Mouse (Mus musculus) ovary, adult 10 weeks (tissue): ENCODE data around the gene Tiam2. TPM values are rescaled to one million over a fixed set of nuclear protein-coding genes. Genes with fewer than 3 reads are reported as not detected.

ENCODE experiments used
- polyA plus RNA-seq: library from polyadenylated mRNA; stranded (reverse); fragments of 350-450 nt; fragmentation: Illumina TruSeq; extraction: RNeasy Lipid Tissue Mini Kit (QIAGEN cat#74804); gene quantifications from one replicate; pipeline ENCODE4 v1.2.3, GENCODE M21; 2014

The Tiam2 gene
- polyA plus RNA-seq, result 5.5 TPM

GRCm38 (mm10) chr17:3326148-3326902, at the start of gene Tiam2:
TSS of gene Tiam2 (plus strand) at chr17:3326573.

GRCm38 (mm10) chr17:3532254-3532653, 205.9 kb downstream of the Tiam2 start, which contains the start of gene Cldn20:
TSS of gene Cldn20 (plus strand) at chr17:3532554.

DNA sequence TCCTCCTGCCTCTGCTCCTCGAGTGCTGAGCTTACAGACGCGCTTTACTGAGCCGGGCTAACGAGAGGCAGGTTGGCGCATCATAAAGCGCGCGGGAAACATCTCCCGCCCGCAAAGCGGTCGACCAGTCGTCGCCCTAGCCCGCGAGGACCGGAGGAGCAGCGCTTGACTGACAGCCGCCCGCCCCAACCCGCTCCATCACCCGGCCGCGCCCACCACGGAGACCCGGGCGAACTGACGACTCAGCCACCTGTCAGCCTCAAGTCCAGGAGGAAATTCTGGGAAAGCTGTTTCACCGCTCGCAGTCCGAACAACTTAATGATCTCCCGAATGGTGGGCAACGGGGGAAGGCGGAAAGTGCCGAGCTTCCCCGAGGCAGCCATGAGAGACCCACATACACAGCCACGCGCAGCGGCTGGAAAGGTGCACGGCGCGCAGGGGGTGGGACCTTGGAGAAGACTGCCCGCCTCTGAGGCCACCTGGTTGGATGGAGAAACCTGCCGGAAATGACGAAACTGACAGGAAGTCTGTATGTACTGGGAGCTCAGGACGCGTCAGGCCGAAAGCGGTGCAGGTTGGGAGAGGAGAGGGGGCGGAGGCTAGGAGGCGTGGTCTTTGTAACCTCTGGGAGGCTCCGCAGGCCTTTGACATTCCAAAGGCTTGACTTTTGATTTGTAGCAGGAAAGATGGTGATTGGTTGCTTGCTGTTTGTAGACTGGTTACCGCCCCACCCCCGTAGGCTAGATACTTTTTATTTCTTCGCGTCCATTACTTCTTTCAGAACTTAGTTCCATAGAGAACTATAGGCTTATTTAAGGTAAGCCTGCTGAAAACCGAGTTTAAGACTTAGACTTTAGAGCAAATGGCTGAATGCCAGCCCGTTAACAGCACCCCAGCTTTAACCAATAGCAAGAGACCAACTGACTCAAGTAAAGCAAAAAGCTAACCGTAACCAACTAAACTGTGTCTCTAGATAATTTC, 231.2 kb downstream of the Tiam2 start, which contains the start of gene Tfb1m:
Gene Tfb1m (minus strand): TSS at position 451 of the 981 bp plus-strand sequence.

Other genes starting within 250 kb of the Tiam2 start
- gene Scaf8, start 211.6 kb upstream of the Tiam2 start, polyA plus RNA-seq, result 99.2 TPM
- gene Cldn20, start 206.0 kb downstream of the Tiam2 start, polyA plus RNA-seq, result not detected
- gene Tfb1m, start 231.2 kb downstream of the Tiam2 start, polyA plus RNA-seq, result 18.0 TPM